Mouse (Mus musculus) MEL (cell line): ENCODE results near the gene Macrod2. TPM values are rescaled to one million over a fixed set of nuclear protein-coding genes. Genes with fewer than 3 reads are reported as not detected.

Source experiments
- DNase-seq: peaks from one replicate; pipeline ENCODE4 v3.0.0; 2011; ENCODE audit warnings: low read depth, low spot score
- H3K27ac ChIP-seq: 2 replicates; pipeline ENCODE4 v1.5.1; 2012; ENCODE audit warnings: low read depth, mild to moderate bottlenecking, control low read depth, low read length, moderate library complexity; ENCODE audit not compliant: control insufficient read depth
- H3K27me3 ChIP-seq, 2 experiments: fragments of 150-350 bp in 1 of 2; sonication (generic) in 1 of 2; 2 replicates each; pipeline ENCODE4 v1.6.1; 2012; ENCODE audit warnings: low read length in 2 of 2, mild to moderate bottlenecking in 2 of 2, improper control_type of control experiment in 1 of 2, moderate library complexity in 1 of 2; ENCODE audit not compliant: insufficient read depth in 2 of 2, control insufficient read depth in 1 of 2
- H3K36me3 ChIP-seq, 2 experiments: 2 replicates each; pipeline ENCODE4 v1.6.1; 2012 to 2014; ENCODE audit warnings: low read length in 2 of 2, improper control_type of control experiment in 1 of 2, inconsistent platforms in 1 of 2, mild to moderate bottlenecking in 1 of 2; ENCODE audit not compliant: insufficient read depth in 2 of 2, control insufficient read depth in 1 of 2
- H3K4me1 ChIP-seq, 2 experiments: fragments of 150-350 bp in 1 of 2; sonication (generic) in 1 of 2; 2 replicates each; pipeline ENCODE4 v1.6.1; 2012; ENCODE audit warnings: low read length in 2 of 2, improper control_type of control experiment in 1 of 2, mild to moderate bottlenecking in 1 of 2; ENCODE audit not compliant: insufficient read depth in 2 of 2, control insufficient read depth in 1 of 2
- H3K4me3 ChIP-seq, 2 experiments: fragments of 150-350 bp in 1 of 2; sonication (generic) in 1 of 2; 2 replicates each; pipeline ENCODE4 v1.5.1; 2012; ENCODE audit warnings: low read depth in 2 of 2, low read length in 2 of 2, mild to moderate bottlenecking in 2 of 2, moderate library complexity in 2 of 2, control low read depth in 1 of 2, improper control_type of control experiment in 1 of 2; ENCODE audit not compliant: control insufficient read depth in 1 of 2, insufficient read depth in 1 of 2
- H3K79me2 ChIP-seq: 2 replicates; pipeline ENCODE4 v1.6.1; 2012; ENCODE audit warnings: mild to moderate bottlenecking, low read length, moderate library complexity; ENCODE audit not compliant: control insufficient read depth, poor library complexity, insufficient read depth
- H3K9ac ChIP-seq: 2 replicates; pipeline ENCODE4 v1.6.1; 2012; ENCODE audit warnings: low read depth, mild to moderate bottlenecking, control low read depth, low read length, moderate library complexity; ENCODE audit not compliant: control insufficient read depth, poor library complexity, severe bottlenecking
- H3K9me3 ChIP-seq: fragments of 150-350 bp; sonication (generic); replicated peaks from 2 replicates; pipeline ENCODE4 v1.6.1; 2012; ENCODE audit warnings: mild to moderate bottlenecking, low read length, improper control_type of control experiment, moderate library complexity; ENCODE audit not compliant: insufficient read depth
- BHLHE40 ChIP-seq: IDR thresholded peaks from 2 replicates; pipeline ENCODE4 v1.6.1; 2012; ENCODE audit warnings: low read depth, mild to moderate bottlenecking, inconsistent platforms, low read length, improper control_type of control experiment, borderline replicate concordance
- CHD2 ChIP-seq: IDR thresholded peaks from 2 replicates; pipeline ENCODE4 v1.6.1; 2011; ENCODE audit warnings: low read length, improper control_type of control experiment
- EP300 ChIP-seq, 2 experiments: IDR thresholded peaks; 2 replicates each; pipeline ENCODE4 v1.6.1; 2011; ENCODE audit warnings: improper control_type of control experiment in 2 of 2, low read length in 2 of 2, low read depth in 1 of 2, mild to moderate bottlenecking in 1 of 2
- GATA1 ChIP-seq: IDR thresholded peaks from 2 replicates; pipeline ENCODE4 v1.6.1; 2011; ENCODE audit warnings: low read depth, low read length, improper control_type of control experiment
- JUND ChIP-seq: IDR thresholded peaks from 2 replicates; pipeline ENCODE4 v1.6.1; 2011; ENCODE audit warnings: low read depth, mild to moderate bottlenecking, improper control_type of control experiment, low read length
- MAFK ChIP-seq: IDR thresholded peaks from 2 replicates; pipeline ENCODE4 v1.6.1; 2011; ENCODE audit warnings: low read depth, mild to moderate bottlenecking, low read length, improper control_type of control experiment, borderline replicate concordance
- MAX ChIP-seq: IDR thresholded peaks from 2 replicates; pipeline ENCODE4 v1.6.1; 2011; ENCODE audit warnings: low read length, improper control_type of control experiment
- NELFE ChIP-seq: IDR thresholded peaks from 2 replicates; pipeline ENCODE4 v1.6.1; 2011; ENCODE audit warnings: low read depth, low read length, improper control_type of control experiment
- NRF1 ChIP-seq: IDR thresholded peaks from 2 replicates; pipeline ENCODE4 v1.6.1; 2014; ENCODE audit warnings: low read depth, mild to moderate bottlenecking, inconsistent platforms, low read length, improper control_type of control experiment, moderate library complexity; ENCODE audit not compliant: poor library complexity, insufficient read depth, severe bottlenecking
- POLR2AphosphoS2 ChIP-seq: IDR thresholded peaks from 2 replicates; pipeline ENCODE4 v1.6.1; 2011; ENCODE audit warnings: low read length, improper control_type of control experiment
- RCOR1 ChIP-seq: IDR thresholded peaks from 2 replicates; pipeline ENCODE4 v1.6.1; 2012; ENCODE audit warnings: low read depth, mild to moderate bottlenecking, inconsistent platforms, low read length, improper control_type of control experiment
- TAL1 ChIP-seq: IDR thresholded peaks from 2 replicates; pipeline ENCODE4 v1.6.1; 2012; ENCODE audit warnings: mild to moderate bottlenecking, inconsistent platforms, low read length, moderate library complexity, mixed read lengths
- polyA plus RNA-seq, 2 experiments: library from polyadenylated mRNA; stranded (reverse) in 1 of 2; unstranded in 1 of 2; fragments of >175 nt in 1 of 2; fragments of >200 nt in 1 of 2; gene quantifications; 2 replicates each; pipeline versions ENCODE4 v1.2.1 to v1.2.4; 2012; ENCODE audit warnings: low replicate concordance in 2 of 2, low read depth in 1 of 2; ENCODE audit not compliant: insufficient read length in 2 of 2, insufficient read depth in 1 of 2, missing spikeins in 1 of 2
- total RNA-seq: library from RNA; depleted of rRNA; stranded (reverse); fragments of 300-350 nt; gene quantifications from 2 replicates; pipeline ENCODE4 v1.2.3, GENCODE M21; 2012

The Macrod2 gene
- total and polyA plus RNA-seq, 3 experiments, result not detected

- Histone ChIP-seq H3K27ac (no peak overlapping the region), H3K36me3 (no peaks in the 10 kb centered on the region), H3K9ac (no peak overlapping the region), H3K9me3 (no peaks in the 10 kb centered on the region), H3K4me3 (no peak overlapping the region; a peak in 1 of 4 replicates), H3K4me1 (no peaks in the 10 kb centered on the region), H3K27me3 (no peaks in the 10 kb centered on the region), H3K79me2 (no peaks in the 10 kb centered on the region)
- TF ChIP-seq MAX (no peak), GATA1 (no peak), MAFK (no peak)
- peak; percentile 3 for DNase-seq
Measured at GRCm38 (mm10) chr2:140778212-140778611, 383.1 kb downstream of the Macrod2 start.

GRCm38 (mm10) chr2:140783041-140783440 lies 387.9 kb downstream of the Macrod2 start:
- no peak overlapping the region for H3K9ac ChIP-seq
- no peaks in the 10 kb centered on the region for H3K79me2 ChIP-seq
- H3K27ac ChIP-seq, result no peak overlapping the region
- no peaks in the 10 kb centered on the region for H3K9me3 ChIP-seq
- no peaks in the 10 kb centered on the region for H3K27me3 ChIP-seq
- peaks cover 0 to 3% of the 10 kb centered on the region in 2 experiments; a peak in 1 of 4 replicates for H3K4me1 ChIP-seq
- H3K36me3 ChIP-seq, result no peaks in the 10 kb centered on the region
- TF ChIP-seq NELFE (no peak), BHLHE40 (no peak)
- DNase-seq, result no peak
- no peak overlapping the region for H3K4me3 ChIP-seq

- peak; percentile 68; the same call in 1 of the 2 replicates for TF ChIP-seq JUND
- TF ChIP-seq NRF1, result no peak
- peak; percentile 35; the same call in 1 of the 2 replicates for TF ChIP-seq GATA1
- TF ChIP-seq RCOR1, result peak; percentile 86
- no peak for TF ChIP-seq POLR2AphosphoS2
- peak in 1 of 2 experiments; percentile 68; a peak in 2 of 4 replicates for TF ChIP-seq EP300 (IDR thresholded peaks at IDR 0.05; ENCODE audit: low read depth in 1 of 2, low read length in 2 of 2)
- TF ChIP-seq TAL1, result peak; percentile 26; the same call in 1 of the 2 replicates
- no peak for TF ChIP-seq CHD2
- no peak for TF ChIP-seq MAFK
- peaks cover 0 to 3% of the 10 kb centered on the region in 2 experiments; a peak in 1 of 4 replicates for H3K4me1 ChIP-seq
- no peaks in the 10 kb centered on the region for H3K36me3 ChIP-seq
- H3K79me2 ChIP-seq, result no peaks in the 10 kb centered on the region
- no peak overlapping the region for H3K9ac ChIP-seq
- no peak overlapping the region for H3K4me3 ChIP-seq
- DNase-seq, result peak; percentile 75
- H3K9me3 ChIP-seq, result no peaks in the 10 kb centered on the region
- no peak overlapping the region for H3K27ac ChIP-seq
- no peaks in the 10 kb centered on the region for H3K27me3 ChIP-seq
Measured at GRCm38 (mm10) chr2:140784626-140785025, 389.5 kb downstream of the Macrod2 start.
